Mouse (Mus musculus) layer of hippocampus, postnatal 14 days (tissue): ENCODE measurements around the gene Best2. TPM values are rescaled to one million over a fixed set of nuclear protein-coding genes. Genes with fewer than 3 reads are reported as not detected.

Experiments
- DNase-seq, 2 experiments: peaks; one replicate each; pipeline ENCODE4 v3.0.0; 2021 to 2022; ENCODE audit warnings: low spot score in 2 of 2, mixed read lengths in 1 of 2
- microRNA-seq, 2 experiments: library from miRNA; unstranded; fragments of <30 nt; microRNA quantifications; one replicate each; pipeline ENCODE4 v1.2.0; 2021
- total RNA-seq, 2 experiments: library from RNA; stranded (reverse); gene quantifications; 2 replicates each; pipeline ENCODE4 v1.2.3; 2021

Gene Best2
- total RNA-seq, 2 experiments from 2014 or later, result not detected

- DNase-seq, result peak; percentile 68 to 79
Measured at GRCm38 (mm10) chr8:84969241-84970134, 44.8 kb downstream of the Best2 start, which contains the start of the genes Gm49661, Prdx2 and Rnaseh2a. Gm49661 (minus strand) TSS chr8:84969433. Prdx2 (plus strand) TSS chr8:84969587. Rnaseh2a (minus strand) TSS chr8:84969767.

DNA sequence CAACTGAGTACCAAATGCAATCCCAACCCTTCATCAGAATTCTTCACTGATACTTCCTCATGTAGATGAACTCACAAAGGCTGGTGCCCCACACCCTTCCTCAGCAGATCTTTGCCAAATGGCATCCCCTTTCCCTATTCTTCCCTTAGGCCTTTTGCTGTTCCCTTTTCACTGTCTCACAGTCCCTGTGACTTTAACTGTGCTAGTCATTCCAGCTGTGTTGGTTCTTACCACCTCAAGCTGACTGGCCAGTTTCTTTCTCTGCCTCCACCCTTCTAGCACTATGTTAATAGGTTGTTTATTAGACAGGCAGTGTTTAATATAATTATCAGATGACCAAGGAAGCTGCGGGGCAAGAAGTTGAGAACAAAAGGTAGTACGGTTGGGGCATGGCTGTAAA, 45.7 kb downstream of the Best2 start:
- DNase-seq, result no peak

GRCm38 (mm10) chr8:84967532-84968304, 46.6 kb downstream of the Best2 start:
- no peak for DNase-seq

- no peak for DNase-seq
Measured at GRCm38 (mm10) chr8:84966603-84967002, 47.7 kb downstream of the Best2 start.

- peak; percentile 84 to 95 for DNase-seq
Measured at GRCm38 (mm10) chr8:84965731-84966291, 48.5 kb downstream of the Best2 start.

- DNase-seq, result no peak
Measured at GRCm38 (mm10) chr8:84963952-84964351, 50.4 kb downstream of the Best2 start.

DNA sequence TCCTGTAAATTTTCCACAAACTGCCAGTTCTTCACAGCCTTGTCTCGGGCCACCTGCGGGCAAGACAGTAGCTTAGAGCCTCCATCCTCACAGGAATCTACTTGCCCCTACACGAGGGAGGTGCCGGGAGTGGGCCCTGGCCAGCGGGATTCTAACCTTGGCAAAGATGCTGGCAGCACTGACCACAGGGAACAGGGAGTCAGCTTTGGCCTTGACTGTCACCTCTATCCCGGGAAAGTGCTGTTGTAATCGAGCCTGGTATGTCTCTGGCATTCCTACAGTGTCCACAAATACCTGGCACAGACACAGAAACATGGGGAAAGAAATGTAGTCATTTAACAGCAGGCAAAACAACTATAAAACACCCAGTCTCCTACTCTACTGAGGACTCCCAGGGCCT, 54.5 kb downstream of the Best2 start:
- DNase-seq, result no peak

Small RNA genes lying within 50 kb of the gene (microRNA-seq; reads per million reads assigned to microRNA genes)
- gene Mir7070, result 9.1 to 10.9 reads per million in 2 experiments

Other genes with a start within 250 kb of the Best2 start
- 100 to 1,000 TPM; 519 to 562 TPM for gene Nfix, start 214.2 kb downstream of the Best2 start, total RNA-seq
- gene Dand5, start 191.7 kb downstream of the Best2 start, total RNA-seq, result 1 to 10 TPM; 7.4 to 8.6 TPM
- gene Gadd45gip1, start 183.0 kb downstream of the Best2 start, total RNA-seq, result 10 to 100 TPM; 19.4 to 20.4 TPM
- gene Rad23a, start 173.9 kb downstream of the Best2 start, total RNA-seq, result 10 to 100 TPM; 59.4 to 64.8 TPM
- gene Calr, start 167.6 kb downstream of the Best2 start, total RNA-seq, result 100 to 1,000 TPM; 453 to 590 TPM
- gene Farsa, start 157.5 kb downstream of the Best2 start, total RNA-seq, result 10 to 100 TPM; 55.3 to 58.4 TPM
- gene Syce2, start 142.4 kb downstream of the Best2 start, total RNA-seq, result 10 to 100 TPM; 21.4 to 24.5 TPM
- gene Gcdh, start 120.6 kb downstream of the Best2 start, total RNA-seq, result 10 to 100 TPM; 35.0 to 35.6 TPM
- not detected for gene Klf1, start 112.6 kb downstream of the Best2 start, total RNA-seq
- 1 to 10 TPM; 4.0 TPM for gene Dnase2a, start 106.0 kb downstream of the Best2 start, total RNA-seq
- 100 to 1,000 TPM; 127 to 140 TPM for gene Mast1, start 77.2 kb downstream of the Best2 start, total RNA-seq
- gene Rtbdn, start 67.5 kb downstream of the Best2 start, total RNA-seq, result 1 to 10 TPM; 1.5 to 1.8 TPM
- gene Gm49661, start 45.1 kb downstream of the Best2 start, total RNA-seq, result not detected
- gene Prdx2, start 44.9 kb downstream of the Best2 start, total RNA-seq, result 100 to 1,000 TPM; 417 to 431 TPM
- 10 to 100 TPM; 34.3 to 34.4 TPM for gene Rnaseh2a, start 44.8 kb downstream of the Best2 start, total RNA-seq
- gene Junb, start 35.8 kb downstream of the Best2 start, total RNA-seq, result 10 to 100 TPM; 45.5 to 54.7 TPM
- gene Hook2, start 23.9 kb downstream of the Best2 start, total RNA-seq, result 1 to 10 TPM; 7.6 to 9.0 TPM
- 100 to 1,000 TPM; 108 to 115 TPM for gene Asna1, start 10.8 kb upstream of the Best2 start, total RNA-seq
- gene Trir, start 12.3 kb upstream of the Best2 start, total RNA-seq, result 100 to 1,000 TPM; 136 to 150 TPM
- gene Tnpo2, start 22.4 kb upstream of the Best2 start, total RNA-seq, result 100 to 1,000 TPM; 150 to 152 TPM
- gene Fbxw9, start 45.5 kb upstream of the Best2 start, total RNA-seq, result 10 to 100 TPM; 36.2 to 41.4 TPM
- gene Gm5741, start 53.5 kb upstream of the Best2 start, total RNA-seq, result not detected
- gene Dhps, start 57.2 kb upstream of the Best2 start, total RNA-seq, result 10 to 100 TPM; 63.8 to 67.4 TPM
- 10 to 100 TPM; 57.5 to 61.5 TPM for gene Wdr83os, start 66.2 kb upstream of the Best2 start, total RNA-seq
- 10 to 100 TPM; 26.3 to 34.6 TPM for gene Wdr83, start 66.8 kb upstream of the Best2 start, total RNA-seq
- 10 to 100 TPM; 39.6 to 42.7 TPM for gene Man2b1, start 68.7 kb upstream of the Best2 start, total RNA-seq
- 1 to 10 TPM; 5.6 to 5.8 TPM for gene Zfp791, start 108.6 kb upstream of the Best2 start, total RNA-seq
- gene Cks1brt, start 137.4 kb upstream of the Best2 start, total RNA-seq, result not detected
- not detected for gene Olfr371, start 211.5 kb upstream of the Best2 start, total RNA-seq